Mouse (Mus musculus) midbrain, embryonic 10.5 days (tissue): ENCODE results near the gene Itga11. TPM values are rescaled to one million over a fixed set of nuclear protein-coding genes. Genes with fewer than 3 reads are reported as not detected.

Source experiments
- DNase-seq: peaks from one replicate; pipeline ENCODE4 v3.0.0-alpha.2; 2017; ENCODE audit warnings: low spot score
- H3K27ac ChIP-seq: fragments of 300-500 bp; sonication (generic); replicated peaks from 2 replicates; pipeline ENCODE4 v1.5.1; 2016; ENCODE audit warnings: mild to moderate bottlenecking
- H3K27me3 ChIP-seq: fragments of 300-500 bp; sonication (generic); 2 replicates; pipeline ENCODE4 v1.6.1; 2016; ENCODE audit warnings: low read depth, mild to moderate bottlenecking; ENCODE audit not compliant: poor library complexity, severe bottlenecking
- H3K36me3 ChIP-seq: fragments of 300-500 bp; sonication (generic); 2 replicates; pipeline ENCODE4 v1.6.1; 2016; ENCODE audit warnings: mild to moderate bottlenecking, moderate library complexity
- H3K4me1 ChIP-seq: fragments of 300-500 bp; sonication (generic); 2 replicates; pipeline ENCODE4 v1.6.1; 2016
- H3K4me3 ChIP-seq: fragments of 300-500 bp; sonication (generic); 2 replicates; pipeline ENCODE4 v1.5.1; 2016; ENCODE audit warnings: mild to moderate bottlenecking, moderate library complexity
- H3K9me3 ChIP-seq: fragments of 300-500 bp; sonication (generic); replicated peaks from 2 replicates; pipeline ENCODE4 v1.6.1; 2016; ENCODE audit warnings: mild to moderate bottlenecking
- WGBS: fragments of 180-500 bp; shearing (Covaris S2); methylation state at CpG from one replicate; pipeline ENCODE4 v1.1.7; 2016; 5-methylcytosine and 5-hydroxymethylcytosine counted together
- polyA plus RNA-seq: library from polyadenylated mRNA; unstranded; fragments of >200 nt; fragmentation: Nextera tagmentation; extraction: Ambion mirVana; gene quantifications from 2 replicates; pipeline ENCODE4 v1.2.1, GENCODE M21; 2016

Gene Itga11
- polyA plus RNA-seq: 2.3 and 3.4 TPM in 2 replicates

GRCm38 (mm10) chr9:62677641-62678549 is at the start of gene Itga11:
Itga11 (plus strand) TSS chr9:62677826.
- Histone ChIP-seq H3K27ac (no peak within 1 kb of the TSS; the same call in 1 of the 2 replicates), H3K4me1 (peaks cover 24% of the 10 kb centered on the region), H3K36me3 (no peaks in the 10 kb centered on the region), H3K9me3 (no peaks in the 10 kb centered on the region), H3K4me3 (peak within 1 kb of the TSS; percentile 52), H3K27me3 (peaks cover 64% of the 10 kb centered on the region)
- WGBS: 1% methylated on average over 45 of the region's 45 CpGs
- DNase-seq: peak; percentile 49

- Histone ChIP-seq H3K36me3 (no peaks in the 10 kb centered on the region), H3K4me3 (no peak overlapping the region), H3K9me3 (no peaks in the 10 kb centered on the region), H3K27me3 (no peaks in the 10 kb centered on the region), H3K27ac (no peak overlapping the region), H3K4me1 (no peaks in the 10 kb centered on the region)
- no peak for DNase-seq
- 79% methylated on average over 10 of the region's 10 CpGs for WGBS
Measured at GRCm38 (mm10) chr9:62630631-62631240, 46.9 kb upstream of the Itga11 start.

DNA sequence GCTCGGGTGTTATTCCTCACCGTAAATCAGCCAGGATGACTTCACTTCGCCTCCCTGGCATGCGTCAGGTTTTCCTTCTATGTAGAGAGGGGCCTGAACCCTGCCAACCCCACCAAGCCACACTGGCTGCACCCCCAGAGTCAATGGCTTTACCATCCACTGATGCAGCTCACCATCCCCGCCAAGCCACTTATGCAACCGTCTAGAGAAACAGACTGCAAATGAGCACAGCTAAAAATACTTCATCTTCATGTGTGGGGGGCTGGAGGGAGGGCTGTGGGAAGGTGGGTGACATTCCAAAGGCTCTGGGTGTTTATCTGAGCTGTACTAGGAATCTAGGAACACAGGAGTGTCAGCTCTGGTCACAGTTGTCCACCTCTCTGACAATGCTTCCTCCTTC is 45.2 kb upstream of the Itga11 start:
- no peaks in the 10 kb centered on the region for H3K4me1 ChIP-seq
- H3K4me3 ChIP-seq: no peak overlapping the region
- H3K27ac ChIP-seq: no peak overlapping the region
- no peaks in the 10 kb centered on the region for H3K27me3 ChIP-seq
- no peaks in the 10 kb centered on the region for H3K9me3 ChIP-seq
- H3K36me3 ChIP-seq: no peaks in the 10 kb centered on the region
- WGBS: 94% methylated on average over 6 of the region's 6 CpGs
- no peak for DNase-seq

- no peak overlapping the region for H3K4me3 ChIP-seq
- H3K4me1 ChIP-seq: peaks cover 7% of the 10 kb centered on the region; the same call in 1 of the 2 replicates
- DNase-seq: no peak
- 59% methylated on average over 6 of the region's 6 CpGs for WGBS
- no peaks in the 10 kb centered on the region for H3K9me3 ChIP-seq
- no peaks in the 10 kb centered on the region for H3K36me3 ChIP-seq
- H3K27me3 ChIP-seq: no peaks in the 10 kb centered on the region
- no peak overlapping the region for H3K27ac ChIP-seq
Measured at GRCm38 (mm10) chr9:62638045-62638444, 39.6 kb upstream of the Itga11 start.

GRCm38 (mm10) chr9:62639686-62640085 is 37.9 kb upstream of the Itga11 start:
- 61% methylated on average over 4 of the region's 4 CpGs for WGBS

DNA sequence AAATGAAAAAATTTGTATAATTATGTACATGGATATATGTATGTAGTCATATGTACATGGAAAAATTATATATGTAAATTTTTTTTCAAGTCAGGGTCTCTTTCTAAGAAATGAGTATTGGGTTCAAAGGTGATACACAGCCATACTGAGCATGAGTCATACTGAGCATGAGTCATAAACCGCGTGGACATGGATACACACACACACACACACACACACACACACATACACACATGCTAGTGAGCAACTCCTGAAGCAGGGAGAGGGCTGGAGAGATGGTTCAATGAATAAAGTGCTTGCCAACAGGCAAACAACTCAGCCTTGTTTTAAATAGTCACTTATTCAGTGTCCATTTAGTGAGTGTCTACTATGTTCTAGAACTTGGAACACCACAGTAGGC is 37.4 kb upstream of the Itga11 start:
- DNase-seq: no peak
- Histone ChIP-seq H3K27ac (no peak overlapping the region), H3K27me3 (no peaks in the 10 kb centered on the region), H3K4me3 (no peak overlapping the region), H3K36me3 (no peaks in the 10 kb centered on the region), H3K4me1 (peaks cover 7% of the 10 kb centered on the region; the same call in 1 of the 2 replicates), H3K9me3 (no peaks in the 10 kb centered on the region)
- WGBS: 100% methylated on average over 2 of the region's 2 CpGs

More at GRCm38 (mm10) chr9:62639686-62640085, 37.9 kb upstream of the Itga11 start:
- Histone ChIP-seq H3K4me1 (peaks cover 7% of the 10 kb centered on the region; the same call in 1 of the 2 replicates), H3K4me3 (no peak overlapping the region), H3K36me3 (no peaks in the 10 kb centered on the region), H3K27me3 (no peaks in the 10 kb centered on the region), H3K9me3 (no peaks in the 10 kb centered on the region), H3K27ac (no peak overlapping the region)
- no peak for DNase-seq

DNA sequence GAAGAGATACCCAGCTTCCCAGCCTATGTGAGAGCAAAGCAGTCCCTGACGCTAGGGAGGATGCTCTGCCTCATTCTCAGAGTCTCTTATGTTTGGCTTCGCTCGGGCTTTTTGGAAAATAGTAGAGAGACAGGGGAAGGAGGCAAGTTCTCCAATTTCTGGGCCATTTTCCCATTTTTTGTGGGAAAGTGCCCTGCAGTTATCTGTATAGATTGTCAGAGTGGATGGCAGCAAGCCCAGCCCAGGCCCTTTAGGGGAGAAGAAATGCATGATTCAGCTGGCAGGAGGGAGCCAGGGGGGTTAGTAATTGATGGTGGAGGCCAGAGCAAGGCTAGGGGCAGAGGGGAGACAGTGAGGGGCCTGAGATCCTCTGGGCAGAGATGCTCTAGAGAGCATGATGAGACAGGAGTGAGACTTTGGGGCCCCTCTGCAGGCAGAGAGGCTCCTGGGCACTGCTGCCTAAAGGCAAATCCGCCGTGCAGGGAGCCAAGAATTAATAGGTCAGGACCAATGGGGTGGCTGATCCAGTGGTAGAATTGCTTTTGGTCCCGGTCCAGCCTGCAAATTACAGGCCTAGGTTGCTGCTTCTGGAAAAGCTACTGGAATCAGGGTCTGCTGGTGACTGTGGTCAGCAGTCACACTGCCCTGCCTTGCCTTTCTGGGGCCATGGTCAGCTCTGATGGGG is 31.8 kb upstream of the Itga11 start:
- no peak overlapping the region for H3K4me3 ChIP-seq
- peaks cover 20% of the 10 kb centered on the region for H3K4me1 ChIP-seq
- H3K27ac ChIP-seq: 0 out of 2 replicates have a peak overlapping the region, but pooled peaks have one; percentile 3
- no peaks in the 10 kb centered on the region for H3K27me3 ChIP-seq
- 85% methylated on average over 6 of the region's 6 CpGs for WGBS
- no peaks in the 10 kb centered on the region for H3K9me3 ChIP-seq
- no peak for DNase-seq
- H3K36me3 ChIP-seq: no peaks in the 10 kb centered on the region

GRCm38 (mm10) chr9:62646721-62647183 is 30.9 kb upstream of the Itga11 start:
- 69% methylated on average over 7 of the region's 7 CpGs for WGBS
- Histone ChIP-seq H3K4me3 (no peak overlapping the region), H3K27ac (no peak overlapping the region), H3K9me3 (no peaks in the 10 kb centered on the region), H3K4me1 (peaks cover 20% of the 10 kb centered on the region), H3K27me3 (no peaks in the 10 kb centered on the region), H3K36me3 (no peaks in the 10 kb centered on the region)
- DNase-seq: no peak

- no peaks in the 10 kb centered on the region for H3K36me3 ChIP-seq
- DNase-seq: no peak
- 79% methylated on average over 3 of the region's 3 CpGs for WGBS
Measured at GRCm38 (mm10) chr9:62649444-62649843, 28.2 kb upstream of the Itga11 start.

GRCm38 (mm10) chr9:62650764-62651163 is 26.9 kb upstream of the Itga11 start:
- Histone ChIP-seq H3K36me3 (no peaks in the 10 kb centered on the region), H3K4me1 (peaks cover 18% of the 10 kb centered on the region), H3K4me3 (no peak overlapping the region), H3K27ac (no peak overlapping the region), H3K9me3 (no peaks in the 10 kb centered on the region), H3K27me3 (no peaks in the 10 kb centered on the region)
- DNase-seq: no peak
- 88% methylated on average over 6 of the region's 6 CpGs for WGBS

More at GRCm38 (mm10) chr9:62649444-62649843, 28.2 kb upstream of the Itga11 start:
- no peak overlapping the region for H3K4me3 ChIP-seq
- H3K27ac ChIP-seq: no peak overlapping the region
- H3K27me3 ChIP-seq: no peaks in the 10 kb centered on the region
- H3K9me3 ChIP-seq: no peaks in the 10 kb centered on the region
- peaks cover 20% of the 10 kb centered on the region for H3K4me1 ChIP-seq

GRCm38 (mm10) chr9:62654336-62654735 is 23.3 kb upstream of the Itga11 start:
- Histone ChIP-seq H3K9me3 (no peaks in the 10 kb centered on the region), H3K27ac (no peak overlapping the region), H3K4me3 (no peak overlapping the region), H3K27me3 (no peaks in the 10 kb centered on the region), H3K36me3 (no peaks in the 10 kb centered on the region), H3K4me1 (peaks cover 3% of the 10 kb centered on the region; the same call in 1 of the 2 replicates)
- no peak for DNase-seq
- 65% methylated on average over 6 of the region's 6 CpGs for WGBS

DNA sequence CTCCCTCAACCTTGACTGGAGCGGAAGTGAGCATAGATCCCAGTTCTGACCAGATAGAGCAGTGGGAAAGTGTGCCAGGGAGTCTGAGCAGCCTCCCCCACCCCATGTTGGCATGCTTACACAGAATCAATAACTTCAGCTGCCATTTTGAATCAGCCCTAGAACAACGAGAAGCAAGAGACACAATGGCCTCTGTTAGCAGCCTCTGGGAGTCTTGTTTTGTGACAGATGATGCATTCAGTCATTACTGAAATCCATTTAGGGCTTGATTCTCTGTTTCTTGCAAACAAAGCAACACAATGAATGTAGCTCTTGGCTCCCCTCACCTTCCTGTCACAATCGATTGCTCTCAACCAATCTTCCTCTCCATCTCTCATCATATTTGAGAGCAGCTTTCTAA is 19.6 kb upstream of the Itga11 start:
- Histone ChIP-seq H3K4me1 (peaks cover 3% of the 10 kb centered on the region; the same call in 1 of the 2 replicates), H3K27me3 (no peaks in the 10 kb centered on the region), H3K36me3 (no peaks in the 10 kb centered on the region), H3K4me3 (no peak overlapping the region), H3K27ac (no peak overlapping the region), H3K9me3 (no peaks in the 10 kb centered on the region)
- DNase-seq: no peak
- 84% methylated on average over 3 of the region's 3 CpGs for WGBS
